Mouse (Mus musculus): Measurements from ENCODE around the gene Gmppb. TPM values are rescaled to one million over a fixed set of nuclear protein-coding genes. Genes with fewer than 3 reads are reported as not detected.

The Gmppb gene
- polyA plus RNA-seq, 1 experiment from 2014 or later: 24.5 TPM

GRCm38 (mm10) chr9:108073141-108073930 is 24.3 kb downstream of the Gmppb start:
- H3K27ac ChIP-seq (ENCODE audit: low read depth, low read length): peak overlapping the region; percentile 10; the same call in 1 of the 2 replicates
- H3K9ac ChIP-seq (ENCODE audit: low read depth, low read length): 0 out of 2 replicates have a peak overlapping the region, but pooled peaks have one; percentile 49
- no peak overlapping the region for H3K4me3 ChIP-seq (ENCODE audit: low read depth, low read length)
- no peaks in the 10 kb centered on the region for H3K9me3 ChIP-seq (replicated peaks; ENCODE audit: control insufficient read depth, low read length)
- peaks cover 5% of the 10 kb centered on the region; the same call in 1 of the 2 replicates for H3K36me3 ChIP-seq (ENCODE audit: control insufficient read depth, insufficient read depth, low read length)
- H3K4me2 ChIP-seq: no peak overlapping the region
- peaks cover 19% of the 10 kb centered on the region for H3K4me1 ChIP-seq (ENCODE audit: control insufficient read depth, insufficient read depth, low read length)
- ATAC-seq (replicated peaks; ENCODE audit: insufficient number of reproducible peaks, low FRiP score, low TSS enrichment): no peak
- no peaks in the 10 kb centered on the region for H3K27me3 ChIP-seq (ENCODE audit: control insufficient read depth, insufficient read depth, low read length)
- WGBS (ENCODE audit: insufficient replicate concordance): 50% methylated on average over 7 of the region's 7 CpGs

GRCm38 (mm10) chr9:108080168-108080567 is 31.1 kb downstream of the Gmppb start, which contains the start of gene Mst1:
TSS of gene Mst1 (plus strand) at chr9:108080436.
- WGBS (ENCODE audit: insufficient replicate concordance): 63% methylated on average over 5 of the region's 5 CpGs
- peak within 1 kb of the TSS; percentile 71 for H3K4me3 ChIP-seq (ENCODE audit: low read depth, low read length)
- H3K4me2 ChIP-seq: peak within 1 kb of the TSS; percentile 90
- peak within 1 kb of the TSS; percentile 92 for H3K27ac ChIP-seq (ENCODE audit: low read depth, low read length)
- H3K9me3 ChIP-seq (replicated peaks; ENCODE audit: control insufficient read depth, low read length): no peaks in the 10 kb centered on the region
- peaks cover 38% of the 10 kb centered on the region for H3K27me3 ChIP-seq (ENCODE audit: control insufficient read depth, insufficient read depth, low read length)
- peaks cover 4% of the 10 kb centered on the region for H3K36me3 ChIP-seq (ENCODE audit: control insufficient read depth, insufficient read depth, low read length)
- H3K4me1 ChIP-seq (ENCODE audit: control insufficient read depth, insufficient read depth, low read length): peaks cover 13% of the 10 kb centered on the region; the same call in 1 of the 2 replicates
- H3K9ac ChIP-seq (ENCODE audit: low read depth, low read length): peak within 1 kb of the TSS; percentile 88
- ATAC-seq (replicated peaks; ENCODE audit: insufficient number of reproducible peaks, low FRiP score, low TSS enrichment): peak; percentile 73

GRCm38 (mm10) chr9:108082549-108082948 is 33.5 kb downstream of the Gmppb start:
- Histone ChIP-seq H3K27ac (ENCODE audit: low read depth, low read length) (no peak overlapping the region), H3K9me3 (replicated peaks; ENCODE audit: control insufficient read depth, low read length) (no peaks in the 10 kb centered on the region), H3K27me3 (ENCODE audit: control insufficient read depth, insufficient read depth, low read length) (peaks cover 38% of the 10 kb centered on the region), H3K4me2 (peak overlapping the region; percentile 48), H3K9ac (ENCODE audit: low read depth, low read length) (peak overlapping the region; percentile 28; the same call in 1 of the 2 replicates), H3K4me3 (ENCODE audit: low read depth, low read length) (peak overlapping the region; percentile 21; the same call in 1 of the 2 replicates), H3K4me1 (ENCODE audit: control insufficient read depth, insufficient read depth, low read length) (peaks cover 13% of the 10 kb centered on the region; the same call in 1 of the 2 replicates), H3K36me3 (ENCODE audit: control insufficient read depth, insufficient read depth, low read length) (peaks cover 25% of the 10 kb centered on the region)
- WGBS (ENCODE audit: insufficient replicate concordance): 7% methylated on average over 19 of the region's 19 CpGs
- ATAC-seq (replicated peaks; ENCODE audit: insufficient number of reproducible peaks, low FRiP score, low TSS enrichment): no peak

DNA sequence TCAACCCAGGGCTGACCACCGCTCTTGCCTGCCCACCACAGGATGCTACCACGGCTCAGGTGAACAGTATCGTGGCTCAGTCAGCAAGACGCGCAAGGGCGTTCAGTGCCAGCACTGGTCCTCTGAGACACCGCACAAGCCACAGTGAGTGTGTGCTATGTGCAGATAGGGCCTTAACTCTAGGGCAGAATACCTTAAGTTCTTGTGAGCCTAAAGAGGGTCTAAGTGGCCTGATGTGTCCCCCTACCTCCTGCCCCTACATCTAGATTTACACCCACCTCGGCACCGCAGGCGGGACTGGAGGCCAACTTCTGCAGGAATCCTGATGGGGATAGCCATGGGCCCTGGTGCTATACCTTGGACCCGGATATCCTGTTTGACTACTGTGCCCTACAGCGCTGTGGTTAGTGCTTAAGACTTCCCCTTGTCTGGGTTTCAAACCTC is 34.0 kb downstream of the Gmppb start, which contains the start of gene Rnf123:
Gene Rnf123, minus strand, starts transcription at position 359 of the 444 bp plus-strand sequence.
- H3K4me1 ChIP-seq (ENCODE audit: control insufficient read depth, insufficient read depth, low read length): peaks cover 13% of the 10 kb centered on the region; the same call in 1 of the 2 replicates
- H3K36me3 ChIP-seq (ENCODE audit: control insufficient read depth, insufficient read depth, low read length): peaks cover 28% of the 10 kb centered on the region
- peak within 1 kb of the TSS; percentile 48 for H3K4me2 ChIP-seq
- peak within 1 kb of the TSS; percentile 28; the same call in 1 of the 2 replicates for H3K9ac ChIP-seq (ENCODE audit: low read depth, low read length)
- ATAC-seq (replicated peaks; ENCODE audit: insufficient number of reproducible peaks, low FRiP score, low TSS enrichment): no peak
- H3K27me3 ChIP-seq (ENCODE audit: control insufficient read depth, insufficient read depth, low read length): peaks cover 38% of the 10 kb centered on the region
- H3K4me3 ChIP-seq (ENCODE audit: low read depth, low read length): peak within 1 kb of the TSS; percentile 21; the same call in 1 of the 2 replicates
- H3K9me3 ChIP-seq (replicated peaks; ENCODE audit: control insufficient read depth, low read length): no peaks in the 10 kb centered on the region
- H3K27ac ChIP-seq (ENCODE audit: low read depth, low read length): peak within 1 kb of the TSS; percentile 70
- WGBS (ENCODE audit: insufficient replicate concordance): 27% methylated on average over 12 of the region's 12 CpGs

DNA sequence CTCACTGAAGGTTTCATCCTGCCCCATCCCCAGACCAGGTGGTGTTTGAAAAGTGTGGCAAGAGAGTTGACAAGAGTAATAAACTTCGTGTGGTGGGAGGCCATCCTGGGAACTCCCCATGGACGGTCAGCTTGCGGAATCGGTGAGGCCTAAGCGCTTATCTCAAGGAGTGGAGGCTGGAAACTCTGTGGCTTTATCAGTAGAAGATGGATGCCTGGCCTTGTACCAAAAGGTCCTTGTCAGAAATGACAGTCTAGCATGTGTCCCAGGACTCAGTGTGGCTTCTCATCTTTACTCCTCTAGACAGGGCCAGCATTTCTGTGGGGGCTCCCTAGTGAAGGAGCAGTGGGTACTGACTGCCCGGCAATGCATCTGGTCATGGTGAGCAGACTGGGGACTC is 34.5 kb downstream of the Gmppb start:
- peak overlapping the region; percentile 70; the same call in 1 of the 2 replicates for H3K27ac ChIP-seq (ENCODE audit: low read depth, low read length)
- no peak overlapping the region for H3K9ac ChIP-seq (ENCODE audit: low read depth, low read length)
- no peak for ATAC-seq (replicated peaks; ENCODE audit: insufficient number of reproducible peaks, low FRiP score, low TSS enrichment)
- H3K27me3 ChIP-seq (ENCODE audit: control insufficient read depth, insufficient read depth, low read length): peaks cover 38% of the 10 kb centered on the region
- WGBS (ENCODE audit: insufficient replicate concordance): 39% methylated on average over 6 of the region's 6 CpGs
- H3K4me2 ChIP-seq: peak overlapping the region; percentile 48; the same call in 1 of the 2 replicates
- H3K36me3 ChIP-seq (ENCODE audit: control insufficient read depth, insufficient read depth, low read length): peaks cover 28% of the 10 kb centered on the region
- H3K4me1 ChIP-seq (ENCODE audit: control insufficient read depth, insufficient read depth, low read length): peaks cover 9% of the 10 kb centered on the region; the same call in 1 of the 2 replicates
- no peak overlapping the region for H3K4me3 ChIP-seq (ENCODE audit: low read depth, low read length)
- no peaks in the 10 kb centered on the region for H3K9me3 ChIP-seq (replicated peaks; ENCODE audit: control insufficient read depth, low read length)

DNA sequence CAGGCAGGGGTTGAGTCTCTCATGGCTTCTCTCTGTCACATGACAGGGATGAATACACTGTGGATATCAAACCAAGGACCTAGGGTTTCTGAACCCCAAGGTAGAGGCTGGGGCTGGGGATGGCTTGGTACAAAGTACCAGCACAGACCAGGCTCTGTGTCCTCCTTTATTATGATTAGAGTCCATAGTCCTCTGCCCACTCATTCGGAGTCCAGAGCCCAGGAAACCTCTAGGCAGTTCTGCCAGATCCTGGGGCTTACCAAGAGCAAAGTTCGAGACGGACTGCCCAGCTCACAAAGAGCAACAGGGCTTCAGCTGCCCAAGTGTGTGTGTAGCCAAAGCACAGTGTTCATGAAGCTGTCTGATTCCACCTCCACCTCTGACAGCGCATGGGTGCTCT is 36.2 kb downstream of the Gmppb start:
- Histone ChIP-seq H3K9me3 (replicated peaks; ENCODE audit: control insufficient read depth, low read length) (no peaks in the 10 kb centered on the region), H3K4me3 (ENCODE audit: low read depth, low read length) (no peak overlapping the region), H3K36me3 (ENCODE audit: control insufficient read depth, insufficient read depth, low read length) (peaks cover 34% of the 10 kb centered on the region), H3K4me2 (no peak overlapping the region), H3K9ac (ENCODE audit: low read depth, low read length) (no peak overlapping the region), H3K27ac (ENCODE audit: low read depth, low read length) (peak overlapping the region; percentile 50), H3K4me1 (ENCODE audit: control insufficient read depth, insufficient read depth, low read length) (peaks cover 5% of the 10 kb centered on the region; the same call in 1 of the 2 replicates), H3K27me3 (ENCODE audit: control insufficient read depth, insufficient read depth, low read length) (peaks cover 38% of the 10 kb centered on the region)
- ATAC-seq (replicated peaks; ENCODE audit: insufficient number of reproducible peaks, low FRiP score, low TSS enrichment): no peak
- WGBS (ENCODE audit: insufficient replicate concordance): 92% methylated on average over 4 of the region's 4 CpGs

- H3K9me3 ChIP-seq (replicated peaks; ENCODE audit: control insufficient read depth, low read length): no peaks in the 10 kb centered on the region
- H3K4me3 ChIP-seq (ENCODE audit: low read depth, low read length): no peak overlapping the region
- H3K36me3 ChIP-seq (ENCODE audit: control insufficient read depth, insufficient read depth, low read length): peaks cover 36% of the 10 kb centered on the region
- H3K4me1 ChIP-seq (ENCODE audit: control insufficient read depth, insufficient read depth, low read length): peaks cover 10% of the 10 kb centered on the region; the same call in 1 of the 2 replicates
- no peak overlapping the region for H3K4me2 ChIP-seq
- no peaks in the 10 kb centered on the region for H3K27me3 ChIP-seq (ENCODE audit: control insufficient read depth, insufficient read depth, low read length)
- H3K27ac ChIP-seq (ENCODE audit: low read depth, low read length): no peak overlapping the region
- 91% methylated on average over 7 of the region's 7 CpGs for WGBS (ENCODE audit: insufficient replicate concordance)
- no peak for ATAC-seq (replicated peaks; ENCODE audit: insufficient number of reproducible peaks, low FRiP score, low TSS enrichment)
- no peak overlapping the region for H3K9ac ChIP-seq (ENCODE audit: low read depth, low read length)
Measured at GRCm38 (mm10) chr9:108090611-108091120, 41.6 kb downstream of the Gmppb start.

DNA sequence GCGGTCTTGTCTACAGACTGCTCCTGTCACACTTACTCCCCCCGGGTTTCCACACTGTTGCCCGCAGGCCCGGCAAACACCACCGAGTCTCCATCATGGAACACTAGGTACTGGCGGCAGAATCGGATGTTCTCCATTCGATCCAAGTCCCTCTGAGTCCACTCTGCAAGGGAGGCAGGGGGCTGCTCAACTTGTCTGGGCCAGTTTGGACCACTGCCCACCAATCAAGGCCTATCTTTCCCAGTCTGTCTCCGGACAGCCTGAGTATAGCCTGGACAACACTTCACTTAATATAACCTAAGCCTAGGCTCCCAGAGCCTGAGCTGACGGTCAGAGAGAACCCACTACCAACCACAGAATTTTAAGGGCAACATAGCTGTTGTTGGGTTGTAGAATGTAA is 44.5 kb downstream of the Gmppb start:
- peak overlapping the region; percentile 91 for H3K9ac ChIP-seq (ENCODE audit: low read depth, low read length)
- ATAC-seq (replicated peaks; ENCODE audit: insufficient number of reproducible peaks, low FRiP score, low TSS enrichment): no peak
- peak overlapping the region; percentile 68; the same call in 1 of the 2 replicates for H3K27ac ChIP-seq (ENCODE audit: low read depth, low read length)
- H3K4me3 ChIP-seq (ENCODE audit: low read depth, low read length): peak overlapping the region; percentile 91
- H3K4me1 ChIP-seq (ENCODE audit: control insufficient read depth, insufficient read depth, low read length): peaks cover 24% of the 10 kb centered on the region; the same call in 1 of the 2 replicates
- WGBS (ENCODE audit: insufficient replicate concordance): 63% methylated on average over 10 of the region's 10 CpGs
- H3K9me3 ChIP-seq (replicated peaks; ENCODE audit: control insufficient read depth, low read length): no peaks in the 10 kb centered on the region
- H3K36me3 ChIP-seq (ENCODE audit: control insufficient read depth, insufficient read depth, low read length): peaks cover 17% of the 10 kb centered on the region
- H3K4me2 ChIP-seq: peak overlapping the region; percentile 96
- no peaks in the 10 kb centered on the region for H3K27me3 ChIP-seq (ENCODE audit: control insufficient read depth, insufficient read depth, low read length)
